Mouse (Mus musculus): ENCODE data around the gene Mymk. TPM values are rescaled to one million over a fixed set of nuclear protein-coding genes. Genes with fewer than 3 reads are reported as not detected.

Gene Mymk
- polyA plus RNA-seq, 2 experiments, result not detected

DNA sequence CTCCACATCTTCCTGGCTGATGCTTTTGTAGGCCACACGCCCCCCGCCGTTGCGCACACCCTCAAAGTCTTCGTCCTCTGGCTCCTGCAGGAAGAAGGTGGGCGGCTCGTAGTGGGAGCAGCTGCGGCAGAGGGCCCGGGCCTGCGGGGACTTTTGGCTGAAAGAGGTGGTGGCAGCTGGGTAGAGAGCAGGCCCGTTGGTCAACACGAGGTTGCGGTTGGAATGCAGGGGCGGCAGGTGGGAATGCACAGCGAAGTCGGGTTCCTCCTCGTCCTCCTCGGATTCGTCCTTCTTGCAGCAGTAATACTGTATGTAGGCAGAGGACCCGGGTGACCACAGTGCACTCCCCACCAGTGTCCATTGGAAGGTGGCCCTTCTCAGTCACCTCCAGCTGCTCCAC is 40.6 kb upstream of the Mymk start:
- ATAC-seq (ENCODE audit: insufficient read depth), result no peak
- no peak for DNase-seq (ENCODE audit: low read depth in 3 of 3, low spot score in 3 of 3)
- WGBS (ENCODE audit: insufficient replicate concordance), result 72% methylated on average over 20 of the region's 20 CpGs
- Histone ChIP-seq H3K4me3 (ENCODE audit: insufficient read depth in 1 of 2, low read depth in 2 of 2, low read length in 2 of 2) (no peak overlapping the region), H3K27me3 (ENCODE audit: control insufficient read depth, insufficient read depth, low read length) (no peaks in the 10 kb centered on the region), H3K36me3 (replicated peaks; ENCODE audit: control insufficient read depth, insufficient read depth, low read depth) (no peaks in the 10 kb centered on the region), H3K9ac (replicated peaks) (no peak overlapping the region), H3K4me1 (replicated peaks; ENCODE audit: control insufficient read depth in 2 of 2, insufficient read depth in 2 of 2, low read length in 1 of 2) (no peaks in the 10 kb centered on the region), H3K27ac (no peak overlapping the region), H3K4me2 (ENCODE audit: low read depth) (no peak overlapping the region), H3K9me3 (ENCODE audit: control insufficient read depth, low read length) (no peaks in the 10 kb centered on the region)
- TF ChIP-seq EP300 (IDR thresholded peaks at IDR 0.05; ENCODE audit: low read depth), result no peak
- TF ChIP-seq CTCF (IDR thresholded peaks at IDR 0.05; ENCODE audit: low read depth), result no peak

- Histone ChIP-seq H3K9ac (replicated peaks) (no peak overlapping the region), H3K27ac (no peak overlapping the region), H3K36me3 (replicated peaks; ENCODE audit: control insufficient read depth, insufficient read depth, low read depth) (no peaks in the 10 kb centered on the region), H3K4me2 (ENCODE audit: low read depth) (no peak overlapping the region), H3K9me3 (ENCODE audit: control insufficient read depth, low read length) (no peaks in the 10 kb centered on the region), H3K27me3 (ENCODE audit: control insufficient read depth, insufficient read depth, low read length) (no peaks in the 10 kb centered on the region), H3K4me3 (ENCODE audit: insufficient read depth in 1 of 2, low read depth in 2 of 2, low read length in 2 of 2) (no peak overlapping the region), H3K4me1 (replicated peaks; ENCODE audit: control insufficient read depth in 2 of 2, insufficient read depth in 2 of 2, low read length in 1 of 2) (no peaks in the 10 kb centered on the region)
- TF ChIP-seq EP300 (IDR thresholded peaks at IDR 0.05; ENCODE audit: low read depth) (no peak), CTCF (IDR thresholded peaks at IDR 0.05; ENCODE audit: low read depth) (no peak)
- ATAC-seq (ENCODE audit: insufficient read depth) (no peak), DNase-seq (ENCODE audit: low read depth in 3 of 3, low spot score in 3 of 3) (no peak)
- 63% methylated on average over 5 of the region's 5 CpGs for WGBS (ENCODE audit: insufficient replicate concordance)
These were observed 37.1 kb upstream of the Mymk start for GRCm38 (mm10) chr2:27109052-27109451.

DNA sequence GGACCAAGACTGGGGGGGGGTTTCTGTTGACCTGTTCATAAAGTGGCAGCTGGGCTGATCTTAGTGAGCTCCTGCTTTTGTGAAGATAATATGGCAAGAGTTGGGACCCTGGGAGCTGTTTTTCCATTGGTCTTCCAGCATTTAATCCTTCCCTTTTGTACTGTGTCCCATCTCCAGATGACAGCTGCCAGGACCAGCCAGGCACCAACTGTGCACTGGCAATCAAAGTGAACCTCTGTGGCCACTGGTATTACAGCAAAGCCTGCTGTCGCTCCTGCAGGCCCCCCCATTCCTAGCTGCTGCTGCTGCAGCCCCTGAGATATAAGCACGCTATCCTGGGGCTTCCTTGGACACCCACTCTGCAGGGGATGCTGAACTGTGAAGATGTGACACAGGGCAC is 36.2 kb upstream of the Mymk start:
- H3K4me1 ChIP-seq (replicated peaks; ENCODE audit: control insufficient read depth in 2 of 2, insufficient read depth in 2 of 2, low read length in 1 of 2), result no peaks in the 10 kb centered on the region
- no peak overlapping the region for H3K9ac ChIP-seq (replicated peaks)
- no peak for DNase-seq (ENCODE audit: low read depth in 3 of 3, low spot score in 3 of 3)
- no peak for ATAC-seq (ENCODE audit: insufficient read depth)
- TF ChIP-seq EP300 (IDR thresholded peaks at IDR 0.05; ENCODE audit: low read depth) (no peak), CTCF (IDR thresholded peaks at IDR 0.05; ENCODE audit: low read depth) (no peak)
- no peaks in the 10 kb centered on the region for H3K27me3 ChIP-seq (ENCODE audit: control insufficient read depth, insufficient read depth, low read length)
- no peak overlapping the region for H3K4me3 ChIP-seq (ENCODE audit: insufficient read depth in 1 of 2, low read depth in 2 of 2, low read length in 2 of 2)
- H3K9me3 ChIP-seq (ENCODE audit: control insufficient read depth, low read length), result no peaks in the 10 kb centered on the region
- H3K27ac ChIP-seq, result no peak overlapping the region
- WGBS (ENCODE audit: insufficient replicate concordance), result 50% methylated on average over 2 of the region's 2 CpGs
- H3K4me2 ChIP-seq (ENCODE audit: low read depth), result no peak overlapping the region
- H3K36me3 ChIP-seq (replicated peaks; ENCODE audit: control insufficient read depth, insufficient read depth, low read depth), result no peaks in the 10 kb centered on the region

DNA sequence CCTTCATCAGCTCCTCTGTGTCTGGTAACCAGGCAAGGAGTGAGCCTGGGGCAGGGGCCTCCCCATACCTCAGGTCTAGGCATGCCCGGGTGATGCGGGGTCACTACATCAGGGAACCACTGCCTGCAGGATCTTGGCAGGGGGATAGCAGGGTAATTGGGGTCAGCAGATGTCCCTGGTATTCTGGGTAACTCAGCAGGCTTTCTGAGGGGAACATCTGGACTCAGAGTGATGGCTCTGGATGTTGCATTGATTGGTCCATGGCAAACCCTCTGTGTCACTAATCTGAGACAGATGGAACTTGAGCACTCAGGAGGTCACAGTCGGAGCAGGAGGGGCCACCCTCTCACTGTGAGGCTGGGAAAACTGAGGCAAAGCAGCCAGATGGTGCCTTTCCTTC is 34.8 kb upstream of the Mymk start:
- WGBS (ENCODE audit: insufficient replicate concordance), result 46% methylated on average over 3 of the region's 3 CpGs
- no peak overlapping the region for H3K4me2 ChIP-seq (ENCODE audit: low read depth)
- DNase-seq (ENCODE audit: low read depth in 3 of 3, low spot score in 3 of 3), result no peak
- no peaks in the 10 kb centered on the region for H3K36me3 ChIP-seq (replicated peaks; ENCODE audit: control insufficient read depth, insufficient read depth, low read depth)
- no peaks in the 10 kb centered on the region for H3K27me3 ChIP-seq (ENCODE audit: control insufficient read depth, insufficient read depth, low read length)
- H3K4me3 ChIP-seq (ENCODE audit: insufficient read depth in 1 of 2, low read depth in 2 of 2, low read length in 2 of 2), result no peak overlapping the region
- H3K27ac ChIP-seq, result no peak overlapping the region
- TF ChIP-seq EP300 (IDR thresholded peaks at IDR 0.05; ENCODE audit: low read depth), result no peak
- no peak for TF ChIP-seq CTCF (IDR thresholded peaks at IDR 0.05; ENCODE audit: low read depth)
- no peaks in the 10 kb centered on the region for H3K4me1 ChIP-seq (replicated peaks; ENCODE audit: control insufficient read depth in 2 of 2, insufficient read depth in 2 of 2, low read length in 1 of 2)
- ATAC-seq (ENCODE audit: insufficient read depth), result no peak
- no peaks in the 10 kb centered on the region for H3K9me3 ChIP-seq (ENCODE audit: control insufficient read depth, low read length)
- no peak overlapping the region for H3K9ac ChIP-seq (replicated peaks)

- H3K4me1 ChIP-seq (replicated peaks; ENCODE audit: control insufficient read depth in 2 of 2, insufficient read depth in 2 of 2, low read length in 1 of 2), result no peaks in the 10 kb centered on the region
These were observed 31.6 kb upstream of the Mymk start for GRCm38 (mm10) chr2:27103554-27103953.

More at GRCm38 (mm10) chr2:27103554-27103953, 31.6 kb upstream of the Mymk start:
- H3K4me3 ChIP-seq (ENCODE audit: insufficient read depth in 1 of 2, low read depth in 2 of 2, low read length in 2 of 2), result no peak overlapping the region
- no peak overlapping the region for H3K4me2 ChIP-seq (ENCODE audit: low read depth)
- no peak overlapping the region for H3K9ac ChIP-seq (replicated peaks)
- no peaks in the 10 kb centered on the region for H3K27me3 ChIP-seq (ENCODE audit: control insufficient read depth, insufficient read depth, low read length)
- no peaks in the 10 kb centered on the region for H3K9me3 ChIP-seq (ENCODE audit: control insufficient read depth, low read length)
- no peak for TF ChIP-seq CTCF (IDR thresholded peaks at IDR 0.05; ENCODE audit: low read depth)
- no peak for TF ChIP-seq EP300 (IDR thresholded peaks at IDR 0.05; ENCODE audit: low read depth)
- H3K36me3 ChIP-seq (replicated peaks; ENCODE audit: control insufficient read depth, insufficient read depth, low read depth), result no peaks in the 10 kb centered on the region
- DNase-seq (ENCODE audit: low read depth in 3 of 3, low spot score in 3 of 3) (no peak), ATAC-seq (ENCODE audit: insufficient read depth) (no peak)
- H3K27ac ChIP-seq, result no peak overlapping the region
- WGBS (ENCODE audit: insufficient replicate concordance), result 67% methylated on average over 7 of the region's 7 CpGs
